ENCODE assay signal across 9 mouse cellular contexts in genomic region chrX:69364198-69364597, GRCm38 (mm10). TPM values are rescaled to one million over a fixed set of nuclear protein-coding genes. Genes with fewer than 3 reads are reported as not detected.
DNase-seq lines count a peak whose midpoint lies in the region; ATAC-seq and TF ChIP-seq lines count a peak whose summit lies in the region.
"Had no signal": no experiment of that assay in that cellular context is flagged by ENCODE, and none has a peak within 500 bp of the region (broad histone marks: within the 10 kb centered on the region; RNA-seq: fewer than 3 reads in every experiment).

No protein-coding gene starts in this region.

- DNase-seq in heart, adult 11 months: no peak
- peak; percentile 40 for DNase-seq in brain, embryonic 14.5 days (ENCODE audit: low read depth)
- no peak for DNase-seq in forebrain, embryonic 14.5 days (ENCODE audit: low spot score)
- DNase-seq in limb, embryonic 14.5 days (ENCODE audit: low spot score): no peak
- DNase-seq in c-Kit-positive CD71-positive TER-119-positive erythroid progenitor cells, embryonic 14.5 days (ENCODE audit: low spot score): no peak
- no peak for DNase-seq in left cerebral cortex, adult 11 months (ENCODE audit: low spot score)
- no peak for DNase-seq in cerebellum, adult 9-11 months

- no peak overlapping the region for H3K4me3 ChIP-seq in heart, embryonic 15.5 days
- no peak overlapping the region for H3K4me3 ChIP-seq in forebrain, embryonic 14.5 days (ENCODE audit: low read depth, low read length)
- no peak overlapping the region for H3K4me3 ChIP-seq in limb, embryonic 14.5 days (replicated peaks; ENCODE audit: low read length)
- H3K4me3 ChIP-seq: erythroblast, embryonic 14.5 days had no signal

- TF ChIP-seq POLR2A in brain, embryonic 14.5 days (IDR thresholded peaks at IDR 0.05; ENCODE audit: borderline replicate concordance, extremely low read depth, insufficient read depth, insufficient read length, poor library complexity, severe bottlenecking): no peak
- TF ChIP-seq POLR2A in limb, embryonic 14.5 days (IDR thresholded peaks at IDR 0.05; ENCODE audit: borderline replicate concordance, extremely low read depth, insufficient read depth, insufficient read length): no peak

- no peaks in the 10 kb centered on the region for H3K36me3 ChIP-seq in heart, embryonic 15.5 days
- H3K36me3 ChIP-seq in forebrain, embryonic 14.5 days (ENCODE audit: control insufficient read depth, insufficient read depth, low read length): no peaks in the 10 kb centered on the region
- H3K36me3 ChIP-seq in limb, embryonic 14.5 days (ENCODE audit: control insufficient read depth, insufficient read depth, low read length): no peaks in the 10 kb centered on the region

- H3K4me1 ChIP-seq in heart, embryonic 15.5 days (replicated peaks): 0 out of 2 replicates have a peak, but pooled peaks cover 3% of the 10 kb centered on the region
- no peaks in the 10 kb centered on the region for H3K4me1 ChIP-seq in forebrain, embryonic 14.5 days (ENCODE audit: control insufficient read depth, insufficient read depth, low read length)
- H3K4me1 ChIP-seq in limb, embryonic 14.5 days (ENCODE audit: control insufficient read depth, insufficient read depth, low read length): no peaks in the 10 kb centered on the region; the same call in 1 of the 2 replicates

- no peak for TF ChIP-seq CTCF in brain, embryonic 14.5 days (IDR thresholded peaks at IDR 0.05; ENCODE audit: borderline replicate concordance, extremely low read depth, insufficient read depth, insufficient read length)

- 0 out of 2 replicates have a peak, but pooled peaks cover 6% of the 10 kb centered on the region for H3K27me3 ChIP-seq in heart, embryonic 15.5 days
- no peaks in the 10 kb centered on the region for H3K27me3 ChIP-seq in forebrain, embryonic 14.5 days (replicated peaks; ENCODE audit: control insufficient read depth, insufficient read depth, low read length)
- H3K27me3 ChIP-seq in limb, embryonic 14.5 days (ENCODE audit: control insufficient read depth, insufficient read depth, low read length): no peaks in the 10 kb centered on the region

- H3K4me2 ChIP-seq in heart, embryonic 15.5 days: 0 out of 2 replicates have a peak overlapping the region, but pooled peaks have one; percentile 13
- 0 out of 2 replicates have a peak overlapping the region, but pooled peaks have one; percentile 7 for H3K4me2 ChIP-seq in forebrain, embryonic 14.5 days (ENCODE audit: low read length)
- 0 out of 2 replicates have a peak overlapping the region, but pooled peaks have one; percentile 13 for H3K4me2 ChIP-seq in limb, embryonic 14.5 days (replicated peaks; ENCODE audit: low read depth, low read length, severe bottlenecking)

- no peak for ATAC-seq in heart, embryonic 15.5 days (replicated peaks; ENCODE audit: insufficient number of reproducible peaks, insufficient read depth, low FRiP score, low read depth)
- no peak for ATAC-seq in forebrain, embryonic 14.5 days
- peak; percentile 20; the same call in 1 of the 2 replicates for ATAC-seq in limb, embryonic 14.5 days (ENCODE audit: low FRiP score, low read depth)

- H3K27ac ChIP-seq in heart, embryonic 15.5 days: no peak overlapping the region
- H3K27ac ChIP-seq in forebrain, embryonic 14.5 days (ENCODE audit: low read depth, low read length): no peak overlapping the region
- H3K27ac ChIP-seq in limb, embryonic 14.5 days (replicated peaks; ENCODE audit: low read depth, low read length): no peak overlapping the region

- H3K9ac ChIP-seq in heart, embryonic 15.5 days: no peak overlapping the region
- no peak overlapping the region for H3K9ac ChIP-seq in forebrain, embryonic 14.5 days (ENCODE audit: low read length)
- no peak overlapping the region for H3K9ac ChIP-seq in limb, embryonic 14.5 days (ENCODE audit: low read depth, low read length, severe bottlenecking)

- WGBS in heart, embryonic 15.5 days: 8% methylated on average over 2 of the region's 2 CpGs
- 7% methylated on average over 2 of the region's 2 CpGs for WGBS in forebrain, embryonic 14.5 days
- 8% methylated on average over 2 of the region's 2 CpGs for WGBS in limb, embryonic 14.5 days

- no peaks in the 10 kb centered on the region for H3K9me3 ChIP-seq in heart, embryonic 15.5 days (replicated peaks)
- no peaks in the 10 kb centered on the region for H3K9me3 ChIP-seq in forebrain, embryonic 14.5 days (replicated peaks; ENCODE audit: control insufficient read depth, low read length)
- H3K9me3 ChIP-seq in limb, embryonic 14.5 days (ENCODE audit: control insufficient read depth, low read length): no peaks in the 10 kb centered on the region

RNA-seq across cellular contexts. Expression of gene Aff2, which starts 4.1 kb away (rescaled TPM):
- 4.8 and 5.6 TPM in 2 replicates for polyA plus RNA-seq in heart, embryonic 15.5 days (2015; fragmentation: Nextera tagmentation; extraction: Ambion mirVana)
- polyA plus RNA-seq in brain, embryonic 14.5 days (2012; rRNA removed): 7.6 and 16.3 TPM in 2 replicates
- 9.6 and 14.4 TPM in 2 replicates for polyA plus RNA-seq in forebrain, embryonic 14.5 days (2014; fragmentation: Nextera tagmentation; extraction: Ambion mirVana)
- polyA plus RNA-seq in limb, embryonic 14.5 days (2012; rRNA removed): 6.9 and 7.1 TPM in 2 replicates
- 9.0 and 12.5 TPM in 2 replicates for polyA plus RNA-seq in limb, embryonic 14.5 days (2014; fragmentation: Nextera tagmentation; extraction: Ambion mirVana)
- polyA plus RNA-seq: erythroblast, embryonic 14.5 days had no signal
